Mouse (Mus musculus) layer of hippocampus, adult 9-11 months (tissue): ENCODE data around the gene Gm16223.

Experiments used
- DNase-seq: peaks from one replicate; pipeline ENCODE4 v3.0.0; 2022

The Gm16223 gene

DNA sequence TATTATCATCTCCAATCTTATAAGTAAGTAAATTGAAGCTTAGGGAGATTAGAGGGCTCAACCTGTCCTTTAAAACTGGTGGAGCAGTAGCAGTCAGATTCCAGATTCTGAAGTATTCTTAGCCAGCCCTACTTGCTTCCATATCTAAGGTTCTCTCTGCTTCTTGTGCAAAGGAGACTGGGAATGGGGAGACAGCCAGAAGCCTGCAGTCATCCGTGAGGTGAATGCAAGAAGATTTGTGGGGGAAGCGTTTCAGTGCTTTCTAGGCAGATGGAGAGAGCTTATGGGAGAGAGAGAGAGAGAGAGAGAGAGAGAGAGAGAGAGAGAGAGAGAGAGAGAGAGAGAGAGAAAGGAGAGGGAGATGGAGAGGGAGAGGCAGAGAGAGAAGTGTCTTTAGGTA, 160.9 kb downstream of the Gm16223 start:
- peak; percentile 14 for DNase-seq

DNA sequence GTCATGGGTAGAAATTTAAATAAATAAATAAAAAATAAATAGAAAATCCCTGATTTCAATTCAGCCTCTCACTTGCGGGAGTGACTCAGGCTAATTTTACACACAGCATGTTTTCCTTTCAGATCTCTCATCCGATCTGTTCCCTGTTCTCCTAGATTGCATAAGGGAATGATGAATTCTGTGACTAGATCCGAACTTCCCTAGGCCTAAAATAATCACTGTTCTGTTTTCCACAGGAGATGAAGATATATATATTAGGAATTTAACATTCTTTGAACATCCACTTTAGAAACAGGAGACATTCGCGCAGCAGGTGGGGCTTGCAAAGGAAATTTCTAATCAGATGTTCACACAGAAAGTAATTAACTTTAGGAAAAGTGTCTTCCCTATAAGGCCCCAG, 171.5 kb downstream of the Gm16223 start:
- DNase-seq = peak; percentile 57

GRCm38 (mm10) chr5:42239806-42240205, 172.0 kb downstream of the Gm16223 start:
- no peak for DNase-seq

DNA sequence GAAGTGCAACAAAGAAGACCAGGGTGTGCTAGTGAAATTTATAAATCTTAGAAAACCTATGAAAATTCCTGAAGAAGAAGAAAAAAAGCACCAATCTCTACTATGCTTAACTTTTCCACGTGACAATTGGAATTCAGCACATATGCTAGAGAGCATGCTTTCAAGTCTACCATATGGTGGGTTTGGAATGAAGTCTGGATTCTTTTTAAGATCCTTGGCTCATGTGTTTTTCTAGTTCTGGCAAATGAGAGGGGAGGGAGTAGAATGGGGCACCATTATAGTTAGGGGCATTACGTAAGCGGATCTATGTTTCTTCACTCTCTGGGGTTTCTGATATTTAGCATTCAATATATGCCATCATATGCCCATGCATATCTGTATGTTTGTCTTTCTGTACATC, 182.6 kb downstream of the Gm16223 start:
- DNase-seq = no peak
